25 mouse cellular contexts compared by ENCODE assay signal in genomic region chr1:71722211-71723038, GRCm38 (mm10).
DNase-seq lines count a peak whose midpoint lies in the region; ATAC-seq and TF ChIP-seq lines count a peak whose summit lies in the region.
"Had no signal": no experiment of that assay in that cellular context is flagged by ENCODE, and none has a peak within 500 bp of the region (broad histone marks: within the 10 kb centered on the region; RNA-seq: fewer than 3 reads in every experiment).

No protein-coding gene starts in this region.

- peak; percentile 83 for ATAC-seq in megakaryocyte progenitor cell, adult 5-6 weeks (replicated peaks; ENCODE audit: poor library complexity)
- no peak for ATAC-seq in heart, embryonic 12.5 days (ENCODE audit: insufficient number of reproducible peaks, low FRiP score)
- ATAC-seq: activated CD4-positive, CD25-positive, alpha-beta regulatory T cell, adult 4 months; CD4-positive, CD25-positive, alpha-beta regulatory T cell, adult 4 months; inflammation-experienced regulatory T-cells, adult 6 months had no signal

- no peak overlapping the region for H3K4me3 ChIP-seq in heart, embryonic 12.5 days
- H3K4me3 ChIP-seq: heart, embryonic 10.5 days; hindbrain, embryonic 12.5 days; lung, embryonic 15.5 days; stomach, embryonic 15.5 days had no signal

- H3K4me2 ChIP-seq in heart, embryonic 12.5 days = no peak overlapping the region
- H3K4me2 ChIP-seq: hindbrain, embryonic 12.5 days; lung, embryonic 15.5 days; midbrain, embryonic 11.5 days; stomach, embryonic 15.5 days had no signal

- 0 out of 2 replicates have a peak, but pooled peaks cover 3% of the 10 kb centered on the region for H3K4me1 ChIP-seq in heart, embryonic 12.5 days (replicated peaks)
- H3K4me1 ChIP-seq: heart, embryonic 10.5 days; hindbrain, embryonic 12.5 days; stomach, embryonic 15.5 days had no signal

- H3K9me3 ChIP-seq in heart, embryonic 12.5 days (replicated peaks) = no peaks in the 10 kb centered on the region
- H3K9me3 ChIP-seq: heart, embryonic 10.5 days; hindbrain, embryonic 12.5 days; lung, embryonic 15.5 days; stomach, embryonic 15.5 days had no signal

- no peaks in the 10 kb centered on the region for H3K36me3 ChIP-seq in heart, embryonic 12.5 days
- H3K36me3 ChIP-seq: heart, embryonic 10.5 days; hindbrain, embryonic 12.5 days; lung, embryonic 15.5 days; stomach, embryonic 15.5 days had no signal

- no peaks in the 10 kb centered on the region for H3K27me3 ChIP-seq in heart, embryonic 12.5 days (replicated peaks)
- H3K27me3 ChIP-seq: hindbrain, embryonic 12.5 days; lung, embryonic 15.5 days; stomach, embryonic 15.5 days had no signal

- WGBS in heart, embryonic 12.5 days = 82% methylated on average over 6 of the region's 6 CpGs

- H3K9ac ChIP-seq in heart, embryonic 12.5 days = no peak overlapping the region
- H3K9ac ChIP-seq: hindbrain, embryonic 12.5 days; lung, embryonic 15.5 days; stomach, embryonic 15.5 days had no signal

- no peak overlapping the region for H3K27ac ChIP-seq in heart, embryonic 12.5 days (ENCODE audit: poor library complexity, severe bottlenecking)
- H3K27ac ChIP-seq: heart, embryonic 10.5 days; hindbrain, embryonic 12.5 days; lung, embryonic 15.5 days; stomach, embryonic 15.5 days had no signal

- no peak for TF ChIP-seq CTCF in brain, embryonic 14.5 days (IDR thresholded peaks at IDR 0.05; ENCODE audit: borderline replicate concordance, extremely low read depth, insufficient read depth, insufficient read length)

- peak; percentile 7 to 12 for DNase-seq in layer of hippocampus, adult 8-10 months (ENCODE audit: low spot score in 2 of 2)
- DNase-seq in layer of hippocampus, postnatal 36 days = no peak
- DNase-seq in lung, postnatal 25 days (ENCODE audit: low spot score) = peak; percentile 31
- DNase-seq in lung, postnatal 4 days = no peak
- peak; percentile 76 for DNase-seq in brain, embryonic 14.5 days (ENCODE audit: low read depth)
- DNase-seq in neural tube, embryonic 10.5 days (ENCODE audit: extremely low spot score, low spot score) = no peak
- DNase-seq: adrenal gland, postnatal 10 days; cerebellum, adult 11-12 months; cerebellum, postnatal 14 days; embryo, embryonic 11 days; gastrocnemius, postnatal 25 days; heart, postnatal 10 days; kidney, adult 2 months; kidney, postnatal 14 days; thymus, adult 2 months had no signal

- no peak for TF ChIP-seq POLR2A in brain, embryonic 14.5 days (IDR thresholded peaks at IDR 0.05; ENCODE audit: borderline replicate concordance, extremely low read depth, insufficient read depth, insufficient read length, poor library complexity, severe bottlenecking)

Comparison
In these comparisons a context has a peak if more than half of its experiments do, and no peak if none do; other contexts are left out.
1. DNase-seq: peak in layer of hippocampus, adult 8-10 months (2 of 2), lung, postnatal 25 days (single experiment) and brain, embryonic 14.5 days (single experiment); none in layer of hippocampus, postnatal 36 days (0 of 2), lung, postnatal 4 days (0 of 2) and neural tube, embryonic 10.5 days (single experiment).